Mouse (Mus musculus) heart, adult 11 months (tissue): ENCODE measurements at regions not wholly inside any gene's neighbourhood (a gene's known extent, or its start where the extent isn't known, plus 50 kb on each side); places are given as distances from the start of the nearest gene placed in this dataset.
A peak's percentile ranks its signal among the peaks of the same experiment; 100 is the strongest.

Experiments
- DNase-seq: peaks from one replicate; pipeline ENCODE4 v3.0.0; 2022

GRCm38 (mm10) chr1:183749126-183749525 lies 264.0 kb upstream of the Dusp10 start:
- DNase-seq, result peak; percentile 52

- DNase-seq, result peak; percentile 62
Observed at GRCm38 (mm10) chr1:183754500-183754899, 258.6 kb upstream of the Dusp10 start.

- peak; percentile 83 for DNase-seq
Observed at GRCm38 (mm10) chr1:183756716-183757115, 256.4 kb upstream of the Dusp10 start.

- peak; percentile 42 for DNase-seq
Observed at GRCm38 (mm10) chr1:183763864-183764726, 249.0 kb upstream of the Dusp10 start.

- peak; percentile 77 for DNase-seq
Observed at GRCm38 (mm10) chr1:183772844-183773243, 240.3 kb upstream of the Dusp10 start.

- peak; percentile 33 for DNase-seq
Observed at GRCm38 (mm10) chr1:183780180-183780579, 232.9 kb upstream of the Dusp10 start.

GRCm38 (mm10) chr1:183780779-183781178 lies 232.3 kb upstream of the Dusp10 start:
- DNase-seq, result peak; percentile 36

- peak; percentile 87 for DNase-seq
Observed at GRCm38 (mm10) chr1:183783440-183784130, 229.5 kb upstream of the Dusp10 start.

GRCm38 (mm10) chr1:183792230-183792813 lies 220.8 kb upstream of the Dusp10 start:
- peak; percentile 77 for DNase-seq

- DNase-seq, result peak; percentile 79
Observed at GRCm38 (mm10) chr1:183793324-183793723, 219.8 kb upstream of the Dusp10 start.

GRCm38 (mm10) chr1:183793913-183794445 lies 219.1 kb upstream of the Dusp10 start:
- peak; percentile 90 for DNase-seq

- DNase-seq, result peak; percentile 57
Observed at GRCm38 (mm10) chr1:183802351-183802750, 210.8 kb upstream of the Dusp10 start.

GRCm38 (mm10) chr1:183803357-183803756 lies 209.7 kb upstream of the Dusp10 start:
- peak; percentile 94 for DNase-seq

GRCm38 (mm10) chr1:183803826-183804225 lies 209.3 kb upstream of the Dusp10 start:
- DNase-seq, result peak; percentile 81

GRCm38 (mm10) chr1:183804295-183804694 lies 208.8 kb upstream of the Dusp10 start:
- DNase-seq, result no peak

GRCm38 (mm10) chr1:183806864-183807730 lies 206.0 kb upstream of the Dusp10 start:
- no peak for DNase-seq

GRCm38 (mm10) chr1:183808168-183808567 lies 204.9 kb upstream of the Dusp10 start:
- no peak for DNase-seq

- DNase-seq, result peak; percentile 34
Observed at GRCm38 (mm10) chr1:183820555-183820954, 192.5 kb upstream of the Dusp10 start.

GRCm38 (mm10) chr1:183826300-183826699 lies 186.8 kb upstream of the Dusp10 start:
- DNase-seq, result no peak

- DNase-seq, result no peak
Observed at GRCm38 (mm10) chr1:183845135-183845534, 168.0 kb upstream of the Dusp10 start.

GRCm38 (mm10) chr1:183853956-183854613 lies 159.0 kb upstream of the Dusp10 start:
- DNase-seq, result no peak

- no peak for DNase-seq
Observed at GRCm38 (mm10) chr1:183865111-183865510, 148.0 kb upstream of the Dusp10 start.
